Mouse (Mus musculus) frontal cortex, adult (tissue): ENCODE results near the gene Btnl4.
"Not testable (repeated sequence)": the region's sequence is repeated elsewhere in the genome, so short reads cannot be mapped to it uniquely, and the experiment has no call there.

Source experiments
- ATAC-seq: cut with Nextera tagmentation; 2 replicates; pipeline ENCODE4 v1.9.2; 2017; ENCODE audit warnings: mild to moderate bottlenecking, moderate library complexity, mixed read lengths; ENCODE audit not compliant: low TSS enrichment

Gene Btnl4

GRCm38 (mm10) chr17:34477238-34478013 is at the start of gene Btnl4:
TSS of gene Btnl4 (minus strand) at chr17:34477318.
- ATAC-seq, result not testable (repeated sequence)

- no peak for ATAC-seq
These were observed 41.9 kb upstream of the Btnl4 start for GRCm38 (mm10) chr17:34519001-34519400.

GRCm38 (mm10) chr17:34518571-34518970 is 41.5 kb upstream of the Btnl4 start:
- ATAC-seq, result not testable (repeated sequence)

GRCm38 (mm10) chr17:34517795-34518194 is 40.7 kb upstream of the Btnl4 start:
- no peak for ATAC-seq

GRCm38 (mm10) chr17:34517252-34517651 is 40.1 kb upstream of the Btnl4 start, which contains the start of gene Btnl6:
TSS of gene Btnl6 (minus strand) at chr17:34517352.
- no peak for ATAC-seq

GRCm38 (mm10) chr17:34516514-34516913 is 39.4 kb upstream of the Btnl4 start:
- no peak for ATAC-seq

GRCm38 (mm10) chr17:34511723-34512122 is 34.6 kb upstream of the Btnl4 start:
- ATAC-seq, result not testable (repeated sequence)

GRCm38 (mm10) chr17:34507591-34507990 is 30.5 kb upstream of the Btnl4 start:
- ATAC-seq, result no peak

GRCm38 (mm10) chr17:34497726-34498125 is 20.6 kb upstream of the Btnl4 start:
- ATAC-seq, result not testable (repeated sequence)

- ATAC-seq, result not testable (repeated sequence)
These were observed 20.2 kb upstream of the Btnl4 start for GRCm38 (mm10) chr17:34497319-34497718.

GRCm38 (mm10) chr17:34496539-34496938 is 19.4 kb upstream of the Btnl4 start:
- no peak for ATAC-seq

GRCm38 (mm10) chr17:34495156-34495555 is 18.0 kb upstream of the Btnl4 start:
- not testable (repeated sequence) for ATAC-seq

- ATAC-seq, result no peak
These were observed 15.7 kb upstream of the Btnl4 start for GRCm38 (mm10) chr17:34492796-34493195.

- ATAC-seq, result no peak
These were observed 691 bp downstream of the Btnl4 start for GRCm38 (mm10) chr17:34476427-34476826.

GRCm38 (mm10) chr17:34475060-34475459 is 2.1 kb downstream of the Btnl4 start:
- no peak for ATAC-seq

GRCm38 (mm10) chr17:34470491-34470890 is 6.6 kb downstream of the Btnl4 start:
- ATAC-seq, result no peak

GRCm38 (mm10) chr17:34465906-34466305 is 11.2 kb downstream of the Btnl4 start:
- not testable (repeated sequence) for ATAC-seq

- ATAC-seq, result no peak
These were observed 17.9 kb downstream of the Btnl4 start for GRCm38 (mm10) chr17:34459255-34459654.

- no peak for ATAC-seq
These were observed 19.4 kb downstream of the Btnl4 start for GRCm38 (mm10) chr17:34457668-34458067.

- ATAC-seq, result no peak
These were observed 28.6 kb downstream of the Btnl4 start for GRCm38 (mm10) chr17:34448473-34449041.

- ATAC-seq, result no peak
These were observed 35.1 kb downstream of the Btnl4 start for GRCm38 (mm10) chr17:34441990-34442389.

- ATAC-seq, result no peak
These were observed 37.3 kb downstream of the Btnl4 start for GRCm38 (mm10) chr17:34439795-34440194.

- ATAC-seq, result peak; percentile 59; the same call in 1 of the 2 replicates
These were observed 38.5 kb downstream of the Btnl4 start for GRCm38 (mm10) chr17:34438588-34438987.
